Mouse (Mus musculus) brain, embryonic 14.5 days (tissue): Measurements from ENCODE around the gene Map2.

ENCODE experiments used
- CTCF ChIP-seq: fragments of 200-500 bp; IDR thresholded peaks from 2 replicates; pipeline ENCODE4 v1.5.1; 2012; ENCODE audit warnings: inconsistent platforms, mild to moderate bottlenecking, moderate library complexity, borderline replicate concordance; ENCODE audit not compliant: insufficient read depth, insufficient read length; ENCODE audit errors: extremely low read depth
- POLR2A ChIP-seq: fragments of 200-500 bp; IDR thresholded peaks from 2 replicates; pipeline ENCODE4 v1.6.1; 2012; ENCODE audit warnings: mild to moderate bottlenecking, inconsistent platforms, borderline replicate concordance; ENCODE audit not compliant: poor library complexity, insufficient read depth, insufficient read length, severe bottlenecking; ENCODE audit errors: extremely low read depth

- no peak for TF ChIP-seq CTCF
- TF ChIP-seq POLR2A, result no peak
These were observed 149.9 kb downstream of the Map2 start for GRCm38 (mm10) chr1:66324951-66325350.
